Mouse (Mus musculus) erythroblast, embryonic 14.5 days (primary cell): ENCODE results near the gene Pdcd4. TPM values are rescaled to one million over a fixed set of nuclear protein-coding genes. Genes with fewer than 3 reads are reported as not detected.

ENCODE experiments used
- H3K27me3 ChIP-seq: 2 replicates; pipeline ENCODE4 v1.6.1; 2012; ENCODE audit warnings: inconsistent platforms; ENCODE audit not compliant: control insufficient read depth
- H3K36me3 ChIP-seq: 2 replicates; pipeline ENCODE4 v1.6.1; 2012; ENCODE audit warnings: mild to moderate bottlenecking, inconsistent platforms; ENCODE audit not compliant: control insufficient read depth
- H3K4me1 ChIP-seq: 2 replicates; pipeline ENCODE4 v1.6.1; 2012; ENCODE audit warnings: inconsistent platforms; ENCODE audit not compliant: control insufficient read depth
- H3K4me3 ChIP-seq: replicated peaks from 2 replicates; pipeline ENCODE3; 2012; ENCODE audit warnings: moderate library complexity, mild to moderate bottlenecking, inconsistent platforms
- H3K9me3 ChIP-seq: 2 replicates; pipeline ENCODE4 v1.6.1; 2012; ENCODE audit warnings: low read length, inconsistent platforms, mixed read lengths; ENCODE audit not compliant: control insufficient read depth
- GATA1 ChIP-seq: IDR thresholded peaks from 2 replicates; pipeline ENCODE4 v1.6.1; 2012; ENCODE audit warnings: low read length, inconsistent platforms, mixed read lengths
- TAL1 ChIP-seq: IDR thresholded peaks from 3 replicates; pipeline ENCODE4 v1.6.1; 2012; ENCODE audit warnings: low read length, inconsistent platforms, mixed read lengths
- polyA plus RNA-seq: library from polyadenylated mRNA; stranded (reverse); fragments of >175 nt; gene quantifications from 2 replicates; pipeline ENCODE4 v1.2.3, GENCODE M21; 2012

The Pdcd4 gene
- polyA plus RNA-seq, 1 experiment: 0.73 TPM

- Histone ChIP-seq H3K27me3 (no peaks in the 10 kb centered on the region), H3K4me3 (no peak overlapping the region), H3K4me1 (peaks cover 8% of the 10 kb centered on the region), H3K36me3 (no peaks in the 10 kb centered on the region), H3K9me3 (no peaks in the 10 kb centered on the region; the same call in 1 of the 2 replicates)
- no peak for TF ChIP-seq GATA1
- TF ChIP-seq TAL1: no peak
These were observed 22.3 kb upstream of the Pdcd4 start for GRCm38 (mm10) chr19:53869427-53870385.

DNA sequence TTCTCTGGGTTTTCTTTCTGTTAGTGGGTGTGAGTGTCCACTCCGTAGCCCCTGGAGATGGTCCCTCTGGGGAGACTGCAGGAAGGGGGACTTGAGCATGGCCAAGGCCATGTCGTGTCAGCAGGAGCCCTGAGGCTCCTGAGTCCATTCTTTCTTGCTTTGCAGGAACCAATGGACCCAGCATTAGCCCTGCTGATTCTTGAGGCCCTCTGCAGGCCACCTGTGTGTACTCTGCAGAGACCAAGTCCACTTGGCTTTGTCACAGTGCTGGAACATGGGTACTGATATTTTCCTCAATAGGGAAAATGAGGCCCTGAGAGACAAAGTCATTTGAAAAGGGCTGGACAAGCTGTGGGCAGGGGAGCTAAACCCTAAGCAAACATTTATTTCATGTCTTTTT lies 21.5 kb upstream of the Pdcd4 start:
- Histone ChIP-seq H3K4me1 (peaks cover 8% of the 10 kb centered on the region), H3K27me3 (no peaks in the 10 kb centered on the region), H3K9me3 (no peaks in the 10 kb centered on the region; the same call in 1 of the 2 replicates), H3K36me3 (no peaks in the 10 kb centered on the region), H3K4me3 (no peak overlapping the region)
- TF ChIP-seq GATA1: no peak

- Histone ChIP-seq H3K36me3 (no peaks in the 10 kb centered on the region), H3K4me3 (no peak overlapping the region), H3K9me3 (no peaks in the 10 kb centered on the region; the same call in 1 of the 2 replicates), H3K4me1 (peaks cover 8% of the 10 kb centered on the region), H3K27me3 (no peaks in the 10 kb centered on the region)
- TF ChIP-seq TAL1 (no peak), GATA1 (no peak)
These were observed 20.5 kb upstream of the Pdcd4 start for GRCm38 (mm10) chr19:53871502-53871901.

- no peaks in the 10 kb centered on the region for H3K27me3 ChIP-seq
- peaks cover 8% of the 10 kb centered on the region for H3K4me1 ChIP-seq
- TF ChIP-seq TAL1: no peak
These were observed 18.9 kb upstream of the Pdcd4 start for GRCm38 (mm10) chr19:53872994-53873713.

DNA sequence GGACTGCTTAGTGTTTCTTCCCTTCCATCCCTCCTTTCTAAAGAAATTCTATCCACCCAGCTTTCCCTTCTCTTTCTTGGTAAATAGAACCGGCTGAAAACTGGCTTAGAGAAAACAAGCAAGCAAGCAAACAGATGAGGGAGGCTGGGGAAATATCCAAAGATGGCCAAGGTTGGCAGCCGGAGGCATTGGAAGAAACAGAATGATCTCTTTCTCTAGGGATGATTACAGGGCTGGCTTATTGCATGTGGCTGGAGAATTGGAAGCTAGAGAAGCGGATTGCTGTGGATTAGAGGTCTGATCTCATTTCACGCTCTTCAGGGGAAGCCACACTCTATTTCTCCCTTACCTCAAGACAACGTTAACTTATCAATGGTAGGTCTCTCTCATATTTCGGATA lies 16.8 kb upstream of the Pdcd4 start:
- Histone ChIP-seq H3K4me1 (no peaks in the 10 kb centered on the region; the same call in 1 of the 2 replicates), H3K4me3 (no peak overlapping the region), H3K27me3 (no peaks in the 10 kb centered on the region), H3K36me3 (no peaks in the 10 kb centered on the region), H3K9me3 (no peaks in the 10 kb centered on the region)
- TF ChIP-seq GATA1 (no peak), TAL1 (no peak)

More at GRCm38 (mm10) chr19:53872994-53873713, 18.9 kb upstream of the Pdcd4 start:
- H3K9me3 ChIP-seq: no peaks in the 10 kb centered on the region
- no peak overlapping the region for H3K4me3 ChIP-seq
- H3K36me3 ChIP-seq: no peaks in the 10 kb centered on the region

DNA sequence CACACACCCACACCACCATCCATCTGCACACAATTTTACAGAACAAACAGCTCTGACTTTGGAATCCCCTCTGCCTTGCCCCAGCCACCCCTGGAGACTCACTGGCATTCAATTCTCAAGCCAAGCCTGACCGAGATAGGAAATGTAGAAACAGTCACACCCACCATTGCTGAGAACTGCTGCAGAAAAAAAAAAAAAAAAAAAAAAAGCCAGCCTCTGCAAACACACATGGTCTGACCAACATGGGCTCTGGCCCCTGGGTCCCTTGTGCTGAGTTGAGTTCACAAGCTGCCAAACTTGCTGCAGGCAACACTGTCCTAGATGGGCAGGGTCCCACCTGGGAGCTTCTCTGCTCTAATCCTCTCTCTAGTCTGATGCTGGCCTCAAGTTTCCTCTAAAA lies 14.3 kb upstream of the Pdcd4 start:
- Histone ChIP-seq H3K27me3 (no peaks in the 10 kb centered on the region), H3K36me3 (no peaks in the 10 kb centered on the region), H3K9me3 (no peaks in the 10 kb centered on the region), H3K4me3 (no peak overlapping the region), H3K4me1 (no peaks in the 10 kb centered on the region)
- TF ChIP-seq TAL1: no peak
- no peak for TF ChIP-seq GATA1

GRCm38 (mm10) chr19:53880460-53880859 lies 11.6 kb upstream of the Pdcd4 start:
- H3K9me3 ChIP-seq: no peaks in the 10 kb centered on the region
- H3K4me3 ChIP-seq: no peak overlapping the region
- TF ChIP-seq GATA1: no peak
- TF ChIP-seq TAL1: no peak

DNA sequence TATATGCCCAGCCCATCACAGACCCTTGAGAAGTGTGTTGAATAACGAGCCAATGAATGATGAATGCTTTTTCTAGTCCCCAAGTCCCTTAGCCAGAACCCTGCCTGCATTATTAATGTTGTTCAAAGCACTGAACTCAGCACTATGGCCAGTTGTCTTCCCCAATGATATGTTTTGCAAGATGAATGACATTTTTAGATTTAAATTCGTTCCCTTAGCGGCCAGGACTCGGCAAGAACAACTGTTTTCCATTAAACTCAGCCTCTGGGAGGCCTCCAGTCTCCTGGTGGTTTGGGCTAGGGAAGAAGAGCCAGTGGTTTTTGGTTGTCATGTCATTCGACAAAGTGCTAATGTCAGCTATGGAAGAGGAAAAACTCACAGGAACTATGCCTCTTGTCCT lies 10.2 kb upstream of the Pdcd4 start:
- Histone ChIP-seq H3K27me3 (no peaks in the 10 kb centered on the region), H3K4me3 (no peak overlapping the region), H3K9me3 (no peaks in the 10 kb centered on the region), H3K4me1 (peaks cover 17% of the 10 kb centered on the region), H3K36me3 (no peaks in the 10 kb centered on the region)
- TF ChIP-seq TAL1 (no peak), GATA1 (no peak)

More at GRCm38 (mm10) chr19:53880460-53880859, 11.6 kb upstream of the Pdcd4 start:
- H3K36me3 ChIP-seq: no peaks in the 10 kb centered on the region
- peaks cover 8% of the 10 kb centered on the region for H3K4me1 ChIP-seq
- H3K27me3 ChIP-seq: no peaks in the 10 kb centered on the region

DNA sequence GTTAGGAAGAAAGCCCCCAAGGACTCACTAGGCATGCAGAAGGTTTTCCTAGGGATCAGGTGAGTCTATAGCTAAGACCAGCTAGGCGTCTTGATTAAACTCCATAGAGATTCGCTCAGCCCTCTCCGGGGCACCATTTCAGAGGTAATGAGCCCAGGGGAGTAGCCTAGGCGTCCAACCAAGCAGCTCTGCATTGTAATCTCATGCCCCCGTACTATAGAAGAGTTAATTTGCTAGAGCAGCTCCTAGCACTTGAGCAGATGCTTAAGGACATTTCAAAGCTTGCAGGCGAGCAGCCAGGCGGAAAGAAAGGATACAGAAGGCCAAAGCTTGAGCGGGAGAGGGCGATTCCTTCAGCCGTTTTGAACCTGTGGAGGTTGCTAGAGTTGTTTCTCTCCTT lies 6.6 kb upstream of the Pdcd4 start:
- H3K27me3 ChIP-seq: no peaks in the 10 kb centered on the region
- H3K36me3 ChIP-seq: no peaks in the 10 kb centered on the region
- H3K9me3 ChIP-seq: no peaks in the 10 kb centered on the region
- H3K4me1 ChIP-seq: peaks cover 52% of the 10 kb centered on the region
- TF ChIP-seq GATA1 (no peak), TAL1 (no peak)
- no peak overlapping the region for H3K4me3 ChIP-seq
